Mouse (Mus musculus): ENCODE results near the gene Sarnp.

GRCm38 (mm10) chr10:128902409-128902988 is 85.4 kb downstream of the Sarnp start:
- TF ChIP-seq CTCF (IDR thresholded peaks at IDR 0.05; ENCODE audit: borderline replicate concordance, extremely low read depth, insufficient read depth, insufficient read length) (no peak), POLR2A (IDR thresholded peaks at IDR 0.05; ENCODE audit: borderline replicate concordance, extremely low read depth, insufficient read depth, insufficient read length, poor library complexity, severe bottlenecking) (no peak)
